9 mouse cellular contexts compared by ENCODE assay signal in genomic region chr12:54004606-54005005, GRCm38 (mm10).
"Had no signal": no experiment of that assay in that cellular context is flagged by ENCODE, and none has a peak within 500 bp of the region (broad histone marks: within the 10 kb centered on the region; RNA-seq: fewer than 3 reads in every experiment).

No protein-coding gene starts in this region.

- DNase-seq: kidney, postnatal 10 days; kidney, postnatal 4 days; lung, adult 2 months; lung, postnatal 36 days; retina, postnatal 1 day; right cerebral cortex, postnatal 4 days; spleen, adult 18-20 months; thymus, adult 2 months; thymus, postnatal 25 days had no signal
